Mouse (Mus musculus): ENCODE data around the gene Mip. TPM values are rescaled to one million over a fixed set of nuclear protein-coding genes. Genes with fewer than 3 reads are reported as not detected.
"Not testable (repeated sequence)": the region's sequence is repeated elsewhere in the genome, so short reads cannot be mapped to it uniquely, and the experiment has no call there.

The Mip gene
- total RNA-seq, 2 experiments from 2014 or later: not detected

DNA sequence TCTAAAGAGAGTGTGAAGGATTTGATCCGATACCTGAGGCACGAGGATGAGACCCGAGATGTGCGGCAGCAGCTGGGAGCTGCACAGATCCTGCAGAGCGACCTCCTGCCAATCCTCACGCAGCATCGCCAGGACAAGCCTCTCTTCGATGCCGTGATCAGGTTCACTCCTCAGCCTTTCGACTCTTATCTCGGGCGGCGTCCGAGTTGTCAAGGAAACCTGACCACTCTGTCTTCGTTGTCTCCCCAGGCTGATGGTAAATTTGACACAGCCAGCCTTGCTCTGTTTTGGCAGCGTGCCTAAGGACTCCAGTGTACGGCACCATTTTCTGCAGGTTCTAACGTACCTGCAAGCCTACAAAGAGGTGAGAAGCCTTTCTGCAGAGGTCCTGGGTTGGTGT is 14.5 kb downstream of the Mip start:
- no peak for DNase-seq
- intact Hi-C loops (cut with DNase I): no loop called here

DNA sequence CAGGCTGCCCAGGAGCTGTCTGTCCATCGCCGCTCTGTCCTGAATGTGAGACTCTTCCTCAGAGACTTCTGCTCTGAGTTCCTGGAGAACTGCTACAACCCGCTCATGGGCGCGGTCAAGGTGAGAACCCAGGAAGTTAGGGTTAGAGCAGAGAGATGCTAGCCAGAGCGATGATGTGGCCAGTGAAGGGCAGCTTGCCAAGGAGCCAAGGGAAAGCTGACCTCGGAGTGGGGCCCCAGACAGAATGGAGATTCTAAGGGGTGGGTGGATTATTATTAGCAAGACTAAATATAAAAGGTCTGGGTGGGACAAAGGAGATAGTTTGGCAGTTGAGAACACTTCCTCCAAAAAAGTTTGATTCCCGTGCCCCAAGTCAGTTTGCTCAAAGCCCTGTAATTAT is 17.6 kb downstream of the Mip start:
- peak; percentile 17 to 37 for DNase-seq
- intact Hi-C loops (cut with DNase I): no loop called here

GRCm38 (mm10) chr10:128244121-128244520 is 18.5 kb downstream of the Mip start:
- no peak for DNase-seq
- intact Hi-C loops (cut with DNase I): no loop called here

- intact Hi-C loops (cut with DNase I): no loop called here
- DNase-seq: peak; percentile 68 to 76
Measured at GRCm38 (mm10) chr10:128247020-128247732, 21.5 kb downstream of the Mip start.

DNA sequence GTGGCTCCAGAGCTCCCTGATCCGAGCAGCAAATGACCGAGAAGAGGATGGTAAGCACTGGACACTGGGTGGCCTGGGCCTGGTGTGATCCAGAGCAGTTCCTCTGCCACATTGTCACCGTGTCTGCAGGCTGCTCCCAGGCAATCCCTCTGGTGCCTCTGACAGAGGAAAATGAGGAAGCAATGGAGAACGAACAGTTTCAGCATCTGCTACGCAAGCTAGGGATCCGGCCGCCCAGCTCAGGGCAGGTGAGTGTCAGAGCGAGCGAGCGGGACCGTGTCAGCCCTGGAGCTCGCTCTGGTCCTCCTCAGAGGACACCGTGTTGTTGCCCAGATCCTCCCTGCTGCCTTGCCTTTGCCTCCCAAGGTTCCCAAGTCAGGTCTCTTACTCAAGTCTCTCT is 24.9 kb downstream of the Mip start:
- no peak for DNase-seq
- intact Hi-C loops (cut with DNase I): no loop called here

- no peak for DNase-seq
- intact Hi-C loops (cut with DNase I): no loop called here
Measured at GRCm38 (mm10) chr10:128253677-128254255, 28.1 kb downstream of the Mip start, which contains the start of gene Apon. Gene Apon, plus strand, starts transcription at chr10:128254096.

GRCm38 (mm10) chr10:128255925-128256324 is 30.3 kb downstream of the Mip start:
- intact Hi-C loops (cut with DNase I): no loop called here
- no peak for DNase-seq

DNA sequence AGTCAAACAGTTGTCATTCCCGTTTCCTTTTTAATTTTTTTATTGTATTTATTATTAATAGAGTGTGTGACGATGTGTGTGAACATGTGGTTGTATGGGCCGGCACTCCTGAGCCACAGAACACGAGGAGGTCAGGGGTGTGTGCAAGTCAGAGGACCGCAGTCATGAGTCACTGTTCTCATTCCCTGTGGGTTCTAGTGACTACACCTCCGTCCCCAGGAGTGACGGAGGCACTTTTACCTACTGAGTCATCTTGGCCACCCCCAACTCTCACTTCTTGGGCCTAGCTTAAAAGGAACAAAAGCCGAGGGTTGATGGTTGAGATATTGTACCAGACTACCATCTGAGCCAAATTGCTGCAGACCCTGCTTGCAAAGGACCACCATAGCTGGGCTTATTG is 30.7 kb downstream of the Mip start:
- intact Hi-C loops (cut with DNase I): no loop called here
- DNase-seq: no peak

DNA sequence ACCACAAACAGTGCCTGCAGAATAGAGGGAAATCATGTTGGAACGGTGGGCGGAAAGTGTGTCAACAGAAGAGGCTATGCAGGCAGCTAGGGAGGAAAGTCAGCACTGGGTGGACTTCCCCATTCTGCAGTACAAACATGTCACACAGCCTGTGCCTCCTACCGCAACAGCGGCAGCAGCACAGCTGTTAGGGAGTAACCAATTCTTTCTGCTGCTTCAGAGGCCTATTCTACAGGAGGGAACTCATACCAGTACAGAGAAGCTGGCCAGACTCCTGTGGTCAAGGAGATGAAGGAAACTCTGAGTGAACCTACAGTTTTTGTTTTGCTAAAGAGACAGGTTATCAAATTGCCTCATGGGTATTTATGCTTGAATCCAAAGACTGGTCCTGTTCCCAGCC is 33.3 kb downstream of the Mip start:
- intact Hi-C loops (cut with DNase I): no loop called here
- DNase-seq: no peak

- intact Hi-C loops (cut with DNase I): no loop called here
- no peak for DNase-seq
Measured at GRCm38 (mm10) chr10:128259946-128260345, 34.3 kb downstream of the Mip start.

GRCm38 (mm10) chr10:128260376-128260775 is 34.7 kb downstream of the Mip start:
- DNase-seq; intact Hi-C loops (cut with DNase I): not testable (repeated sequence)

DNA sequence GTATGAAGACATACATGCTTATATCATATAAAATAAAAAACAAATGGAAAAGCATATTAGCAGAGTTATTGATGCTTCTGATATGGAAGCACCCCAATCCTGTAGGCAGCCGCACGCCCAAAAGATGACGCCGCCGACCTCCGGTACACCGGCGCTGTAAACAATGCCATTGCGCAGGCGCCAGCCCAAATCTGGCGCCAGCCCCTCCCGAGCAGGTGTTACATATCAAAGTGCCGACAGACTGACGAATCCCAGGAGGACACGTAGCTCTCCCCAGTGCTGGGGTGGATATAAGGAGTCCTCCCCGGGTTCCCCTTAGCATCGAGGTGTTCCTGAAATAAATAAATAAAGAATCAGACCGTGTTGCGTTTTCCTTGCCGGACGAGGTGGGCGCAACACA is 36.7 kb downstream of the Mip start:
- intact Hi-C loops (cut with DNase I): no loop called here
- DNase-seq: peak; percentile 37 to 38

DNA sequence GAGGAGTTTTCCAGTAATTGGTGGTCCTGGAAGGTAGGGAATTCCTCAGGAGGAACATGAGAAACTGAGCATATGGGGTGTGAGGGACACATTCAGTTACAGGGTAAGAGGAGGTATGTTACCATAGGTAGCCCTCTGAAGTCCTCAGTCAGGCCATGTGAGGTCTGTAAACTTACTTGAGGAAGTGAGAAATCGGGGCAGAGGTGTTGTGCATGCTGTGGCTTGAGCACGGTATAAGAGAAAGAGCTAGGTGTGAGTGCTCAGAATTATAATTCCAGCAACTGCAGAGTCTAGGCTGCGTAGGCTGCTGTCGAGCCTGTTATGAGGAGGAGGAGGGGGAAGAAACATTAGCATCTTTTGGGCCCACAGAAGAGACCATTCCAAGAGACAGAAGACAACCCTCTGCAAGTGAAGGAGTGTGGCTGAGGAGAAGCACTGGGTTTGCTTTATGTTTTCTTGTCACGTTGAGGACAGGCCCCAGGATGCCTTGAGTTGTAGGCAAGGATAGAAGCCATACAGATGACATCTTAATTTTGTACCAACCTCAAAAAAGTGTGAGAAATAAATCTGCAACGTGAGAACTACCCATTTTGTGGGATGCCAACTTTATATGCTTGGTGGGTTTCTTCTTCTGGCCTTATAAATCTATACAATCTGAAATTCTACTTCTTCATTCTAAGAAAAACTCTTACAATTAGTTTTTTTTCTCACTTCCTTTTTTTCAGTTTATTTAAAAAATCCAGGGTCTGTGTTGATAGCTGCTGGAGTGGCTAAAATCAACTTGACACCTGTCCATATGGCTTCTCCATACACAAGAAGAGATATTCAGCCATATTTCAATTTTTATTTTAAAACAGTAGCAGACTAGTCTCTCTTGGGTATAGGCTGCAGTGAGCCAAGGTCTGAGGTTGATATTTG is 38.0 kb downstream of the Mip start:
- intact Hi-C loops (cut with DNase I): no loop called here

GRCm38 (mm10) chr10:128268371-128268770 is 42.7 kb downstream of the Mip start, which contains the start of gene Apof:
Gene Apof, plus strand, starts transcription at chr10:128268671.
- intact Hi-C loops (cut with DNase I): no loop called here
- no peak for DNase-seq

More for the DNA sequence above, 38.0 kb downstream of the Mip start:
- DNase-seq: no peak

DNA sequence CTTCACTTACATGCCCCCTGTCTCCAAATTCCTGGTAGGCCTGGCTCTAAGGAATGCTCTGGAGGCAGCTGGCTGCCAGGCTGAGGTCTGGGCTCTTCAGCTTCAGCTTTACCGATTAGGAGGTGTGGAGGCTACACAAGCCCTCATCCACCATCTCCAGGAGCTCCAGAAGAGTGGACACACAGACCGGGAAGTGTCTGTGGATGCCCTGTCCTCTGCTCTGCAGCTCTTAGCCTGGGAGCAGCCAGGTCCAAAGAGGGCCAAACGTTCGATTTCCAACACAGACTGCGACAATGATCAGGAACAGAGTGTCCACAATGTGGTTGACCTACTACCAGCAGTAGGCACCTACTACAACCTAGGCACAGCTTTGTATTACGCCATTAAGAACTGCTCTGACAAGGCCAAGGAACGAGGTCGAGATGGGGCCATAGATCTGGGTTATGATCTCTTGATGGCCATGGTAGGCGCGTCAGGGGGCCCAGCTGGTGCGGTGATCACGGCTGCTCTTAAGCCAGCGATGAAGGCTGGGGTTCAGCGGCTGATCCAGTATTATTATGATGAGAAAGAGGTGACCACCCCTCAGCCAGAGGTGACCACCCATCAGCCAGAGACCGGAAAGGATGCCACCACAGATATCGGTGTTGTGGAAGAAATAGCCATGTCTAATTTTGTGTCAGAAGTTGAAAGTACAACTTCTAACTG is 43.7 kb downstream of the Mip start:
- intact Hi-C loops (cut with DNase I): no loop called here
- no peak for DNase-seq

DNA sequence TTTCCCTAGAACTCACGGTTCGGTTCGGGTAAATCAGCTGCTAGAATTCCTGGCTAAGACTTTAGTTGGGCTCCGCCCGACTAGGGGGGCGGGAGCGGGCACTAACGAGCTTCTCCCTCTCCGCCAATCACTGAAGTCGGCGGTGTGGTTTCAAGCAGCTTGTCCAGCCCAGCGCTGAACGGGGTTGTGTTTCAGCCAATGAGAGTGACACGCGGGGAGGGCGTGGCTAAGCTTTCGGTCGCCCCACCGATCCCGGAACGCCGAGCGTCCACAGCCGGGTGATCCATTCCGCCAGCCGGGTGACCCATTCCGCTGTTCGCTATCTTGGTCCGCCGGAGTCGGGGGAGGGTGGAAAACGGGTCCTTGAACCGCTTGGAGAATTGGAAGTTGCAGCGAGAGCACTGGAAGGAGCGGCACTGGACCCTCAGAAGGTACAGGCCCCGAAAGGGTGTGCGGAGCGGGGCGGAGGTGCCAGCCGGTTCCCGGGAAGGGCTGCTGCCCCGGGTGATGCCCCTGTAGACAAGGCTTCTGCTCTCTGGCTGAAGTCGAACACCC is 44.7 kb downstream of the Mip start, which contains the start of gene Stat2:
Gene Stat2 (plus strand): TSS at position 273 of the 555 bp plus-strand sequence.
- intact Hi-C loops (cut with DNase I): loop anchor here (5.0 kb wide), 1 partner anchor 128 kb away; no protein-coding TSS in a partner anchor
- DNase-seq: peak; percentile 98

DNA sequence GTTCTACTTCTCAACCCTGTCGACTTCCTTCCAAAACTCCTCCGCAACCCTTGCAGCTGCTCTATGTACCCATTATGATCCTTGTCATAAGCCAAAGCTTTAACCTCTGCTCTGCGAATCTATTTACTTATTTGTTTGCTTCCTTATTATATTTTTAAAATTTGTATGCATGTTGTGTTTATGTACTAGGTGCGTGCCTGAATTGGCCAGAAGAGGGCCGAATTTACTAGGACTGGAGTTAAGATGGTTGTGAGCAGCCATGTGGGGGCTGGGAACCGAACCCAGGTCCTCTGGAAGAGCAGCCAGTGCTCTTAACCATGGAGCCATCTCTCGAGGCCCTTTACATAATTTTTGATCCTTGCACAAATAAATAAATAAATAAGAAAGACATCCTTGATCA is 45.2 kb downstream of the Mip start:
- DNase-seq: no peak
- intact Hi-C loops (cut with DNase I): loop anchor here (5.0 kb wide), 1 partner anchor 129 kb away; no protein-coding TSS in a partner anchor

- intact Hi-C loops (cut with DNase I): loop anchor here (5.0 kb wide), 1 partner anchor 130 kb away; no protein-coding TSS in a partner anchor
- peak in 1 of 2 experiments; percentile 26 for DNase-seq
Measured at GRCm38 (mm10) chr10:128271883-128272282, 46.2 kb downstream of the Mip start.

DNA sequence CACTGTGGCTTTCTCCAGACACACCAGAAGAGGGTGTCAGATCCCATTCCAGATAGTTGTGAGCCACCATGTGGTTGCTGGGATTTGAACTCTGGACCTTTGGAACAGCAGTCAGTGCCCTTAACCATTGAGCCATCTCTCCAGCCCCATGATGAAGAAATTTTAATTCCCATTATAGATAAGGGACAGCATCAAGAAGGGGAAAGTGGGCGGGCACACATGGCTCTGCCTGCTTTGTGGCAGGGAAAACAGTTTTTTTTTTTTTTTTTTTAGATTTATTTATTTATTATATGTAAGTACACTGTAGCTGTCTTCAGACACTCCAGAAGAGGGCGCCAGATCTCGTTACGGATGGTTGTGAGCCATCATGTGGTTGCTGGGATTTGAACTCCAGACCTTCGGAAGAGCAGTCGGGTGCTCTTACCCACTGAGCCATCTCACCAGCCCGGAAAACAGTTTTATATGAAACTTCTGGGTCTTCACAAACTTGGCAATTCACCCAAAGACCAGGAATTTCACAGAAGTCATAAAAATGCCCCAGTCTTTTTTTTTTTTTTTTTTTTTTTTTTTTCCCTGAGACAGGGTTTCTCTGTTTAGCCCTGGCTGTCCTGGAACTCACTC is 47.3 kb downstream of the Mip start:
- intact Hi-C loops (cut with DNase I): loop anchor here (5.0 kb wide), 1 partner anchor 131 kb away; no protein-coding TSS in a partner anchor
- DNase-seq: not testable (repeated sequence)
